Mouse (Mus musculus): Measurements from ENCODE around the gene Eid2. TPM values are rescaled to one million over a fixed set of nuclear protein-coding genes. Genes with fewer than 3 reads are reported as not detected.

Gene Eid2
- total and polyA plus RNA-seq, 3 experiments = not detected

- peak; percentile 96 for TF ChIP-seq RAD21 (IDR thresholded peaks at IDR 0.05; ENCODE audit: low read depth, low read length)
Observed at GRCm38 (mm10) chr7:28298837-28299625, 31.4 kb downstream of the Eid2 start (continued).

- Histone ChIP-seq H3K4me3 (ENCODE audit: control insufficient read depth in 1 of 2, insufficient read depth in 1 of 2, low read depth in 2 of 2, low read length in 2 of 2) (no peak within 1 kb of the TSS), H3K27ac (ENCODE audit: control insufficient read depth, low read depth, low read length) (no peak within 1 kb of the TSS), H3K9me3 (replicated peaks; ENCODE audit: insufficient read depth, low read length) (no peaks in the 10 kb centered on the region), H3K27me3 (ENCODE audit: control insufficient read depth in 1 of 2, insufficient read depth in 2 of 2, low read length in 2 of 2) (no peaks in the 10 kb centered on the region), H3K79me2 (ENCODE audit: control insufficient read depth, insufficient read depth, low read length, poor library complexity) (no peaks in the 10 kb centered on the region), H3K9ac (ENCODE audit: control insufficient read depth, low read depth, low read length, poor library complexity, severe bottlenecking) (no peak within 1 kb of the TSS), H3K36me3 (ENCODE audit: control insufficient read depth in 1 of 2, insufficient read depth in 2 of 2, low read length in 2 of 2) (peaks cover 0 to 1% of the 10 kb centered on the region in 2 experiments; a peak in 1 of 4 replicates), H3K4me1 (ENCODE audit: control insufficient read depth in 1 of 2, insufficient read depth in 2 of 2, low read length in 2 of 2) (no peaks in the 10 kb centered on the region)
- DNase-seq (ENCODE audit: low read depth, low spot score) = no peak
- TF ChIP-seq CTCF (IDR thresholded peaks at IDR 0.05 in 2 of 3, conservative IDR thresholded peaks at IDR 0.05 in 1 of 3; ENCODE audit: control insufficient read depth in 1 of 3, insufficient read depth in 1 of 3, low read depth in 2 of 3, low read length in 3 of 3, poor library complexity in 1 of 3, severe bottlenecking in 1 of 3) (peak in 2 of 3 experiments; percentile 2 to 32; a peak in 2 of 6 replicates), ZNF384 (IDR thresholded peaks at IDR 0.05; ENCODE audit: low read depth, low read length) (no peak)
Observed at GRCm38 (mm10) chr7:28301616-28302433, 34.1 kb downstream of the Eid2 start, which contains the start of gene Dll3. Gene Dll3, minus strand, starts transcription at chr7:28302238.

- no peak for DNase-seq (ENCODE audit: low read depth, low spot score)
- no peaks in the 10 kb centered on the region for H3K9me3 ChIP-seq (replicated peaks; ENCODE audit: insufficient read depth, low read length)
- no peak overlapping the region for H3K4me3 ChIP-seq (ENCODE audit: control insufficient read depth in 1 of 2, insufficient read depth in 1 of 2, low read depth in 2 of 2, low read length in 2 of 2)
- no peak overlapping the region for H3K27ac ChIP-seq (ENCODE audit: control insufficient read depth, low read depth, low read length)
- H3K4me1 ChIP-seq (ENCODE audit: control insufficient read depth in 1 of 2, insufficient read depth in 2 of 2, low read length in 2 of 2) = no peaks in the 10 kb centered on the region
- no peaks in the 10 kb centered on the region for H3K79me2 ChIP-seq (ENCODE audit: control insufficient read depth, insufficient read depth, low read length, poor library complexity)
- TF ChIP-seq UBTF (IDR thresholded peaks at IDR 0.05; ENCODE audit: borderline replicate concordance, insufficient read depth, low read depth, low read length) (no peak), NELFE (IDR thresholded peaks at IDR 0.05; ENCODE audit: low read depth, low read length) (no peak), MAZ (IDR thresholded peaks at IDR 0.05; ENCODE audit: low read depth, low read length) (no peak), SIN3A (IDR thresholded peaks at IDR 0.05; ENCODE audit: low read length) (no peak), MAX (IDR thresholded peaks at IDR 0.05; ENCODE audit: low read length) (no peak), ZC3H11A (IDR thresholded peaks at IDR 0.05; ENCODE audit: low read depth, low read length) (no peak), CHD1 (IDR thresholded peaks at IDR 0.05; ENCODE audit: low read depth, low read length) (no peak), RCOR1 (IDR thresholded peaks at IDR 0.05; ENCODE audit: low read depth, low read length) (no peak)
- H3K27me3 ChIP-seq (ENCODE audit: control insufficient read depth in 1 of 2, insufficient read depth in 2 of 2, low read length in 2 of 2) = no peaks in the 10 kb centered on the region
- H3K36me3 ChIP-seq (ENCODE audit: control insufficient read depth in 1 of 2, insufficient read depth in 2 of 2, low read length in 2 of 2) = peaks cover 1 to 2% of the 10 kb centered on the region in 2 experiments; a peak in 3 of 4 replicates
- no peak overlapping the region for H3K9ac ChIP-seq (ENCODE audit: control insufficient read depth, low read depth, low read length, poor library complexity, severe bottlenecking)
Observed at GRCm38 (mm10) chr7:28305641-28306040, 38.0 kb downstream of the Eid2 start.
